Mouse (Mus musculus) heart, postnatal 0 days (tissue): ENCODE results near the gene 1700025C18Rik. TPM values are rescaled to one million over a fixed set of nuclear protein-coding genes. Genes with fewer than 3 reads are reported as not detected.

ENCODE experiments used
- ATAC-seq: fragments of 200-750 bp; cut with Nextera tagmentation; 2 replicates; pipeline ENCODE4 v1.8.0; 2017; ENCODE audit warnings: low read depth, moderate number of reproducible peaks, moderate library complexity; ENCODE audit not compliant: insufficient read depth
- DNase-seq: peaks from one replicate; pipeline ENCODE4 v3.0.0-alpha.2; 2016; ENCODE audit warnings: low spot score
- H3K27ac ChIP-seq: fragments of 300-500 bp; sonication (generic); 2 replicates; pipeline ENCODE4 v1.5.1; 2014; ENCODE audit warnings: low read depth, mild to moderate bottlenecking
- H3K27me3 ChIP-seq: fragments of 300-500 bp; sonication (generic); 2 replicates; pipeline ENCODE4 v1.6.1; 2014; ENCODE audit warnings: low read length, mixed read lengths; ENCODE audit not compliant: control insufficient read depth, insufficient read depth
- H3K36me3 ChIP-seq: fragments of 300-500 bp; sonication (generic); replicated peaks from 2 replicates; pipeline ENCODE4 v1.6.1; 2014; ENCODE audit warnings: low read length, mixed read lengths; ENCODE audit not compliant: control insufficient read depth, insufficient read depth
- H3K4me1 ChIP-seq: fragments of 300-500 bp; sonication (generic); 2 replicates; pipeline ENCODE4 v1.6.1; 2014; ENCODE audit warnings: antibody characterized with exemption; ENCODE audit not compliant: control insufficient read depth, insufficient read depth
- H3K4me2 ChIP-seq: fragments of 300-500 bp; sonication (generic); 2 replicates; pipeline ENCODE4 v1.6.1; 2014; ENCODE audit warnings: low read depth, mild to moderate bottlenecking, low read length, moderate library complexity
- H3K4me3 ChIP-seq: fragments of 300-500 bp; sonication (generic); 2 replicates; pipeline ENCODE4 v1.5.1; 2014; ENCODE audit warnings: low read depth, low read length
- H3K9ac ChIP-seq: fragments of 300-500 bp; sonication (generic); replicated peaks from 2 replicates; pipeline ENCODE4 v1.6.1; 2014; ENCODE audit warnings: low read depth, low read length, mixed read lengths
- H3K9me3 ChIP-seq: fragments of 300-500 bp; sonication (generic); replicated peaks from 2 replicates; pipeline ENCODE4 v1.6.1; 2016; ENCODE audit warnings: low read length; ENCODE audit not compliant: control insufficient read depth
- CTCF ChIP-seq: IDR thresholded peaks from 2 replicates; pipeline ENCODE4 v1.5.1; 2016; ENCODE audit warnings: antibody characterized with exemption, control low read depth, low read depth
- EP300 ChIP-seq: IDR thresholded peaks from 2 replicates; pipeline ENCODE4 v1.6.1; 2016; ENCODE audit warnings: antibody characterized with exemption, low read depth
- WGBS: fragments of 180-500 bp; shearing (Covaris S2); extraction: QIAGEN DNeasy Blood & Tissue Kit; methylation state at CpG from one replicate; pipeline ENCODE4 v1.1.7; 2014; 5-methylcytosine and 5-hydroxymethylcytosine counted together
- polyA plus RNA-seq: library from polyadenylated mRNA; unstranded; fragments of >200 nt; fragmentation: Nextera tagmentation; extraction: Ambion mirVana; gene quantifications from 2 replicates; pipeline ENCODE4 v1.2.1, GENCODE M21; 2015
- total RNA-seq: library from RNA; depleted of rRNA; stranded (reverse); fragments of >200 nt; gene quantifications from 2 replicates; pipeline ENCODE4 v1.2.3, GENCODE M21; 2014; ENCODE audit warnings: low replicate concordance; rRNA removed

The 1700025C18Rik gene
- total RNA-seq: not detected in 2 replicates
- not detected in 2 replicates for polyA plus RNA-seq

DNA sequence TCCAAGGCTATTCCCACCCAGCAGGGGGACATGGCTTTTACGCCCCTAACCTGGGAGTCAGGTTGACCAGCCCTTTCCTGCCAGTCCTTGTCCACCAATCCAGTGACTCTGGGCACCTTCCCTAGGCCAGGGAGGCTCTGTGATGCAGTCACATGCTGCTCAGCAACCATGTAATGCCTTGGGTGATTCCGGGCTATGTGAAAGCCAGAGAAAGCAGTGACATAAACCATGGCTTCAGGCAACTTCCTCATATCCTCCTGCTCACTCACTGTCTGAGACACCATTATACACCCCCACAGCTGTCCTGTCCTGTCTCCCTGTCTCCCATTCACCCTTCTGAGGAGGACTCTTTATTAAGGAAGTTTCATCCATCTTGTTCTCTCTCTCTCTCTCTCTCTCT lies at the start of gene 1700025C18Rik:
1700025C18Rik (minus strand) TSS at position 101 of the 400 bp plus-strand sequence.
- Histone ChIP-seq H3K36me3 (no peaks in the 10 kb centered on the region), H3K27ac (no peak within 1 kb of the TSS), H3K4me2 (no peak within 1 kb of the TSS), H3K9me3 (no peaks in the 10 kb centered on the region), H3K9ac (no peak within 1 kb of the TSS), H3K27me3 (peaks cover 27% of the 10 kb centered on the region), H3K4me3 (no peak within 1 kb of the TSS), H3K4me1 (no peaks in the 10 kb centered on the region)
- ATAC-seq (no peak), DNase-seq (no peak)
- WGBS: 68% methylated on average over 2 of the region's 2 CpGs
- TF ChIP-seq CTCF (no peak), EP300 (no peak)

DNA sequence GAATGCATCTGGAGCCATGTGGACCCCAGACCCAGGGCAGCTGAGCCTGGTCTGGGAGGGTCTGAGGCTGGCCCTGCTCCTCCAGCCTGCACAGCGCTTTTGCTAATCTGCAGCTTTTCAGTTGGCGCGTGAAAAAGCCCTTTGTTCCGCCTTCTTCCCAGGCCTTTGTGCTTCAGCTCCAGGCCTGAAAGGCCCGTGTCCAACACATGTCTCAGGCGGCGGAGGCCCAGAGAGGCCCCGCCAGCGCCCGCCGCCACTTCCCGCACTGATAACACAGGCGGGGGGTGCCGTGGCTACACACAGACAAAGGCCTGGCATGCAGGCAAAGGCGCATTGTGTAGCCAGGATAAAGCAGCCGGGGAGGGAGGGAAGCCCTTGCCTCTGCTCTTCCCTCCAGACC lies 45.5 kb upstream of the 1700025C18Rik start:
- Histone ChIP-seq H3K4me1 (no peaks in the 10 kb centered on the region; the same call in 1 of the 2 replicates), H3K4me3 (no peak overlapping the region), H3K27me3 (peaks cover 42% of the 10 kb centered on the region), H3K36me3 (no peaks in the 10 kb centered on the region), H3K9ac (no peak overlapping the region), H3K4me2 (no peak overlapping the region), H3K27ac (no peak overlapping the region), H3K9me3 (no peaks in the 10 kb centered on the region)
- WGBS: 13% methylated on average over 16 of the region's 16 CpGs
- TF ChIP-seq EP300 (no peak), CTCF (no peak)
- DNase-seq (no peak), ATAC-seq (no peak)

DNA sequence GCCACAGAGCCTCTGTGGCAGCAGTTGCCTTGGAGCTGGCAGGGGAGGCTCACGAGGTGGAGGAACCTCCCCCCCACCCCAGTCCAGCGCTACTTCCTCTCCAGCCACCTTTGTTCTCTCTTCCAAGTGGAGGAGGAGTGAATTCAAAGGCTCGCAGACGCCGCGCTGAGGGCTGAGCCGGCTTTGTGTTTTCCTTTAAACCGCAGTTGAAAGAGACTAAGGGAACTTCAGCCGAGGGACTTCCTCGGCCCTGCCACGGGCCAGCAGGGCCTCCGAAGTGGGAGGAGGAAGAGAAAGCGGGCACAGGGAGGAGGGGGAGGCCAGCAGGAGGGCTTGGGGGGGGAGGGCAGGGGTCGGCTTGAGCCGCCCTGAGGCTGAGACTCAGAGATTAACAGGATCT lies 43.0 kb upstream of the 1700025C18Rik start:
- Histone ChIP-seq H3K4me1 (no peaks in the 10 kb centered on the region), H3K9me3 (no peaks in the 10 kb centered on the region), H3K36me3 (no peaks in the 10 kb centered on the region), H3K27ac (no peak overlapping the region), H3K27me3 (peaks cover 51% of the 10 kb centered on the region), H3K4me2 (no peak overlapping the region), H3K4me3 (no peak overlapping the region), H3K9ac (no peak overlapping the region)
- WGBS: 0% methylated on average over 13 of the region's 15 CpGs
- TF ChIP-seq CTCF: no peak
- DNase-seq (no peak), ATAC-seq (no peak)

DNA sequence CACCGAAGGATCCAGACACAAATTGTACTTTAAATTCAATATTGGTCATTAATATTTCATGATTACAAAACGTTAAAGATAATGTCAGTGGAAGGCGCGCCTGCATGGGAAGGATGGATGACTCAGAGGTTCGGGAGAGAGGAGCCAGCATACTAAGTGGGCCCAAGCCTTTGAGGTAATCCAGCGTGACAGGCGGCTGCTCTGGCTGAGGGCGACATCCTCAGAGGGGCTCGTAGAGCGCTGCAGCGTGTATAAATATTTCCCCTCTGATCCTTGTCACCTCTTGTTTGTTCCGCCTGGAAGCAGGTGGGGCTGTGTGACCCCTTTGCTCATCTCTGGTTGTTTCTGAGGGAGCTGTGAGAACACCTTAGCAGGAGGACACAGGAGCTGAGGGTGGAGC lies 40.9 kb upstream of the 1700025C18Rik start:
- WGBS: 45% methylated on average over 12 of the region's 12 CpGs

DNA sequence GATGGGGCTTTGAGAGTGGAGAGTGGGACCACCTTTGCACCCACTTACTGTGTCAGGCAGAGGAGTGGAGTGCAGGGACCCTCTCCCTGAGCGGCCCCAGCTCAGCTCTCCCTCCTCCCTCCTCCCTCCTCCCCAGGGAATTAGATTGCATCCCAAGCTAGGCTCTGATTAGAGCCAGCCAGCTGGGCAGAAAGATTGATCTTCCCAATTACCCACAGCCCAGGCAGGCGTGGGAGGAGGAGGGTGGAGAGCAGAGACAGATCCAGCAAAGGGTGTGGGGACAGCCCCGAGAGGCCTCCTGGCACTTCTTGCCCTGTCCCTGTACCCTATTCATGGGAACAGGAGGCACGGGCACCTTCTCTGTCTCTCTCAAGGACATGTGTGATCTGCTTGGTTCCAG lies 38.6 kb upstream of the 1700025C18Rik start:
- Histone ChIP-seq H3K9me3 (no peaks in the 10 kb centered on the region), H3K27me3 (peaks cover 35% of the 10 kb centered on the region), H3K4me2 (no peak overlapping the region), H3K27ac (no peak overlapping the region), H3K36me3 (no peaks in the 10 kb centered on the region), H3K4me3 (no peak overlapping the region), H3K4me1 (no peaks in the 10 kb centered on the region), H3K9ac (no peak overlapping the region)
- ATAC-seq (no peak), DNase-seq (no peak)
- TF ChIP-seq EP300 (no peak), CTCF (no peak)
- 53% methylated on average over 4 of the region's 4 CpGs for WGBS

More for the DNA sequence above, 40.9 kb upstream of the 1700025C18Rik start:
- peaks cover 44% of the 10 kb centered on the region for H3K27me3 ChIP-seq
- TF ChIP-seq CTCF (no peak), EP300 (no peak)
- no peak overlapping the region for H3K27ac ChIP-seq
- no peaks in the 10 kb centered on the region for H3K9me3 ChIP-seq
- ATAC-seq (no peak), DNase-seq (no peak)
- no peak overlapping the region for H3K4me3 ChIP-seq
- no peak overlapping the region for H3K9ac ChIP-seq
- no peak overlapping the region for H3K4me2 ChIP-seq
- no peaks in the 10 kb centered on the region for H3K4me1 ChIP-seq
- no peaks in the 10 kb centered on the region for H3K36me3 ChIP-seq

GRCm38 (mm10) chr2:165126896-165127562 lies 36.5 kb upstream of the 1700025C18Rik start:
- ATAC-seq (no peak), DNase-seq (no peak)
- Histone ChIP-seq H3K4me1 (no peaks in the 10 kb centered on the region), H3K4me2 (no peak overlapping the region), H3K4me3 (no peak overlapping the region), H3K27me3 (peaks cover 32% of the 10 kb centered on the region), H3K9ac (no peak overlapping the region), H3K36me3 (no peaks in the 10 kb centered on the region), H3K9me3 (no peaks in the 10 kb centered on the region), H3K27ac (no peak overlapping the region)
- WGBS: 53% methylated on average over 10 of the region's 10 CpGs
- TF ChIP-seq EP300: no peak
- no peak for TF ChIP-seq CTCF
